Comparison of ENCODE assay signal across 24 mouse cellular contexts in genomic region chr10:82913772-82914171, GRCm38 (mm10). TPM values are rescaled to one million over a fixed set of nuclear protein-coding genes. Genes with fewer than 3 reads are reported as not detected.
DNase-seq lines count a peak whose midpoint lies in the region; ATAC-seq lines count a peak whose summit lies in the region.
"Had no signal": no experiment of that assay in that cellular context is flagged by ENCODE, and none has a peak within 500 bp of the region (broad histone marks: within the 10 kb centered on the region; RNA-seq: fewer than 3 reads in every experiment).

No protein-coding gene starts in this region.

- ATAC-seq in megakaryocyte-erythroid progenitor cell, adult 5-6 weeks (replicated peaks; ENCODE audit: low FRiP score, low TSS enrichment, poor library complexity, severe bottlenecking): 0 out of 2 replicates have a peak, but pooled peaks have one; percentile 32
- ATAC-seq in intestine, embryonic 16.5 days: no peak
- ATAC-seq: midbrain, embryonic 15.5 days had no signal

- no peak overlapping the region for H3K4me3 ChIP-seq in intestine, embryonic 16.5 days (ENCODE audit: low read length)
- H3K4me3 ChIP-seq: forebrain, embryonic 12.5 days; heart, embryonic 12.5 days; left cerebral cortex, adult 2 months; limb, embryonic 15.5 days; midbrain, embryonic 15.5 days; myocyte; neural tube, embryonic 13.5 days; stomach, embryonic 15.5 days had no signal

- intact Hi-C loops in left cerebral cortex, postnatal 4 days (cut with DNase I): no loop called here

- no peak overlapping the region for H3K9ac ChIP-seq in intestine, embryonic 16.5 days (ENCODE audit: low read depth, low read length)
- H3K9ac ChIP-seq: forebrain, embryonic 12.5 days; heart, embryonic 12.5 days; limb, embryonic 15.5 days; midbrain, embryonic 15.5 days; neural tube, embryonic 13.5 days; stomach, embryonic 15.5 days had no signal

- 89% methylated on average over 6 of the region's 6 CpGs for WGBS in intestine, embryonic 16.5 days

- no peaks in the 10 kb centered on the region for H3K27me3 ChIP-seq in intestine, embryonic 16.5 days (replicated peaks; ENCODE audit: control insufficient read depth, insufficient read depth, low read length)
- H3K27me3 ChIP-seq: forebrain, embryonic 12.5 days; midbrain, embryonic 15.5 days had no signal

- H3K4me1 ChIP-seq in intestine, embryonic 16.5 days (ENCODE audit: control insufficient read depth, insufficient read depth, low read length): no peaks in the 10 kb centered on the region
- H3K4me1 ChIP-seq: heart, embryonic 12.5 days; stomach, embryonic 15.5 days had no signal

- DNase-seq in 3134 (ENCODE audit: extremely low read depth, insufficient read length, low spot score) (peak; percentile 71), MEL-GATA-1-ER (ENCODE audit: extremely low read depth, low read depth) (peak; percentile 37)
- peak; percentile 41 for DNase-seq in fibroblast of lung, adult 2 months (ENCODE audit: low read depth)
- no peak for DNase-seq in kidney, adult 8-10 months
- no peak for DNase-seq in left cerebral cortex, postnatal 4 days
- DNase-seq: adrenal gland, postnatal 36 days; cerebellum, adult 11 months; cerebellum, postnatal 10 days; heart, postnatal 10 days; kidney, adult 11 months; lung, adult 18-20 months; lung, postnatal 10 days; right cerebral cortex, adult 18-20 months; thymus, postnatal 36 days had no signal

- no peaks in the 10 kb centered on the region for H3K36me3 ChIP-seq in intestine, embryonic 16.5 days (ENCODE audit: control insufficient read depth, insufficient read depth, low read length)
- H3K36me3 ChIP-seq: forebrain, embryonic 12.5 days; heart, embryonic 12.5 days; limb, embryonic 15.5 days; midbrain, embryonic 15.5 days; neural tube, embryonic 13.5 days; stomach, embryonic 15.5 days had no signal

- H3K4me2 ChIP-seq in intestine, embryonic 16.5 days (ENCODE audit: low read depth, low read length): no peak overlapping the region
- H3K4me2 ChIP-seq: forebrain, embryonic 12.5 days; heart, embryonic 12.5 days; limb, embryonic 15.5 days; midbrain, embryonic 15.5 days; neural tube, embryonic 13.5 days; stomach, embryonic 15.5 days had no signal

- no peak overlapping the region for H3K27ac ChIP-seq in intestine, embryonic 16.5 days (ENCODE audit: low read length)
- H3K27ac ChIP-seq: forebrain, embryonic 12.5 days; left cerebral cortex, adult 2 months; limb, embryonic 15.5 days; midbrain, embryonic 15.5 days; neural tube, embryonic 13.5 days; stomach, embryonic 15.5 days had no signal

- no peaks in the 10 kb centered on the region for H3K9me3 ChIP-seq in intestine, embryonic 16.5 days (ENCODE audit: control insufficient read depth, low read length)
- H3K9me3 ChIP-seq: forebrain, embryonic 12.5 days; heart, embryonic 12.5 days; limb, embryonic 15.5 days; midbrain, embryonic 15.5 days; neural tube, embryonic 13.5 days; stomach, embryonic 15.5 days had no signal

RNA-seq across cellular contexts. Expression of gene Eid3, which starts 47.3 kb away (rescaled TPM):
- 3.6 and 7.4 TPM in 2 replicates for total RNA-seq in megakaryocyte-erythroid progenitor cell, adult 5-6 weeks (2014; fragmentation: Nextera tagmentation)
- total RNA-seq in megakaryocyte-erythroid progenitor cell, adult 5-6 weeks (2017): 3.9 TPM in 1 of 2 replicates, not detected in the other
- polyA plus RNA-seq in intestine, embryonic 16.5 days (2015; fragmentation: Nextera tagmentation; extraction: Ambion mirVana): 0.20 and 0.23 TPM in 2 replicates
- 1 to 10 TPM; 3.0 to 4.5 TPM for total RNA-seq in left cerebral cortex, postnatal 4 days (2021)

Comparison
In these comparisons a context has a peak if more than half of its experiments do, and no peak if none do; other contexts are left out.
1. DNase-seq: peak in 3134 (single experiment), MEL-GATA-1-ER (single experiment) and fibroblast of lung, adult 2 months (single experiment); none in kidney, adult 8-10 months (0 of 2) and left cerebral cortex, postnatal 4 days (single experiment).